Mouse (Mus musculus): ENCODE measurements around the gene Dock9. TPM values are rescaled to one million over a fixed set of nuclear protein-coding genes. Genes with fewer than 3 reads are reported as not detected.
"Not testable (repeated sequence)": the region's sequence is repeated elsewhere in the genome, so short reads cannot be mapped to it uniquely, and the experiment has no call there.

Dock9 gene
- polyA plus RNA-seq, 1 experiment from 2014 or later: 9.7 TPM

GRCm38 (mm10) chr14:121696429-121697118 is 101.1 kb downstream of the Dock9 start:
- H3K4me1 ChIP-seq: peaks cover 33% of the 10 kb centered on the region
- no peaks in the 10 kb centered on the region for H3K9me3 ChIP-seq (replicated peaks)
- H3K4me2 ChIP-seq: peak overlapping the region; percentile 57
- no peak overlapping the region for H3K27ac ChIP-seq (replicated peaks)
- no peak for ATAC-seq (ENCODE audit: low FRiP score)
- H3K4me3 ChIP-seq (replicated peaks): peak overlapping the region; percentile 31; the same call in 1 of the 2 replicates
- no peaks in the 10 kb centered on the region for H3K27me3 ChIP-seq (replicated peaks)
- H3K36me3 ChIP-seq: no peaks in the 10 kb centered on the region
- H3K9ac ChIP-seq (replicated peaks): no peak overlapping the region
- WGBS: 62% methylated on average over 8 of the region's 8 CpGs

- Histone ChIP-seq H3K4me1 (peaks cover 33% of the 10 kb centered on the region), H3K9me3 (replicated peaks) (no peaks in the 10 kb centered on the region), H3K27me3 (replicated peaks) (no peaks in the 10 kb centered on the region), H3K27ac (replicated peaks) (no peak overlapping the region), H3K9ac (replicated peaks) (no peak overlapping the region), H3K4me3 (replicated peaks) (no peak overlapping the region), H3K36me3 (no peaks in the 10 kb centered on the region), H3K4me2 (no peak overlapping the region)
- no peak for ATAC-seq (ENCODE audit: low FRiP score)
- 85% methylated on average over 3 of the region's 3 CpGs for WGBS
These were observed 102.9 kb downstream of the Dock9 start for GRCm38 (mm10) chr14:121694706-121695105.

GRCm38 (mm10) chr14:121693991-121694594 is 103.5 kb downstream of the Dock9 start:
- H3K4me3 ChIP-seq (replicated peaks): no peak overlapping the region
- H3K4me1 ChIP-seq: peaks cover 33% of the 10 kb centered on the region
- no peaks in the 10 kb centered on the region for H3K27me3 ChIP-seq (replicated peaks)
- no peak overlapping the region for H3K9ac ChIP-seq (replicated peaks)
- WGBS: 92% methylated on average over 11 of the region's 11 CpGs
- no peaks in the 10 kb centered on the region for H3K9me3 ChIP-seq (replicated peaks)
- no peak for ATAC-seq (ENCODE audit: low FRiP score)
- no peak overlapping the region for H3K27ac ChIP-seq (replicated peaks)
- H3K36me3 ChIP-seq: no peaks in the 10 kb centered on the region
- H3K4me2 ChIP-seq: no peak overlapping the region

- not testable (repeated sequence) for H3K9ac ChIP-seq (replicated peaks); ATAC-seq (ENCODE audit: low FRiP score); H3K4me3 ChIP-seq (replicated peaks); H3K27ac ChIP-seq (replicated peaks); H3K9me3 ChIP-seq (replicated peaks); H3K4me1 ChIP-seq; H3K4me2 ChIP-seq; H3K27me3 ChIP-seq (replicated peaks); H3K36me3 ChIP-seq
- 70% methylated on average over 5 of the region's 5 CpGs for WGBS
These were observed 108.0 kb downstream of the Dock9 start for GRCm38 (mm10) chr14:121689649-121690048.

GRCm38 (mm10) chr14:121688175-121688574 is 109.5 kb downstream of the Dock9 start:
- no peaks in the 10 kb centered on the region for H3K9me3 ChIP-seq (replicated peaks)
- no peak overlapping the region for H3K9ac ChIP-seq (replicated peaks)
- peaks cover 8% of the 10 kb centered on the region; the same call in 1 of the 2 replicates for H3K4me1 ChIP-seq
- H3K27me3 ChIP-seq (replicated peaks): no peaks in the 10 kb centered on the region
- no peak overlapping the region for H3K4me3 ChIP-seq (replicated peaks)
- H3K27ac ChIP-seq (replicated peaks): no peak overlapping the region
- 41% methylated on average over 1 of the region's 1 CpGs for WGBS
- H3K4me2 ChIP-seq: no peak overlapping the region
- ATAC-seq (ENCODE audit: low FRiP score): no peak
- H3K36me3 ChIP-seq: no peaks in the 10 kb centered on the region

- Histone ChIP-seq H3K4me1 (peaks cover 8% of the 10 kb centered on the region; the same call in 1 of the 2 replicates), H3K27me3 (replicated peaks) (no peaks in the 10 kb centered on the region), H3K36me3 (no peaks in the 10 kb centered on the region), H3K9ac (replicated peaks) (no peak overlapping the region), H3K27ac (replicated peaks) (no peak overlapping the region), H3K4me3 (replicated peaks) (no peak overlapping the region), H3K9me3 (replicated peaks) (no peaks in the 10 kb centered on the region), H3K4me2 (no peak overlapping the region)
- no peak for ATAC-seq (ENCODE audit: low FRiP score)
- 79% methylated on average over 7 of the region's 7 CpGs for WGBS
These were observed 110.4 kb downstream of the Dock9 start for GRCm38 (mm10) chr14:121687274-121687673.

- H3K27me3 ChIP-seq (replicated peaks): no peaks in the 10 kb centered on the region
- WGBS: 88% methylated on average over 5 of the region's 5 CpGs
- no peak overlapping the region for H3K27ac ChIP-seq (replicated peaks)
- no peaks in the 10 kb centered on the region for H3K9me3 ChIP-seq (replicated peaks)
- peaks cover 12% of the 10 kb centered on the region; the same call in 1 of the 2 replicates for H3K4me1 ChIP-seq
- ATAC-seq (ENCODE audit: low FRiP score): no peak
- no peak overlapping the region for H3K4me3 ChIP-seq (replicated peaks)
- H3K4me2 ChIP-seq: no peak overlapping the region
- H3K36me3 ChIP-seq: no peaks in the 10 kb centered on the region
- no peak overlapping the region for H3K9ac ChIP-seq (replicated peaks)
These were observed 118.7 kb downstream of the Dock9 start for GRCm38 (mm10) chr14:121678913-121679312.

- WGBS: 61% methylated on average over 10 of the region's 10 CpGs
- H3K4me3 ChIP-seq (replicated peaks): no peak overlapping the region
These were observed 119.2 kb downstream of the Dock9 start for GRCm38 (mm10) chr14:121678445-121678844.

GRCm38 (mm10) chr14:121676596-121677330 is 120.9 kb downstream of the Dock9 start:
- Histone ChIP-seq H3K9me3 (replicated peaks) (no peaks in the 10 kb centered on the region), H3K4me1 (peaks cover 12% of the 10 kb centered on the region; the same call in 1 of the 2 replicates), H3K4me3 (replicated peaks) (no peak overlapping the region), H3K9ac (replicated peaks) (no peak overlapping the region), H3K36me3 (0 out of 2 replicates have a peak, but pooled peaks cover 3% of the 10 kb centered on the region), H3K4me2 (no peak overlapping the region), H3K27ac (replicated peaks) (no peak overlapping the region), H3K27me3 (replicated peaks) (no peaks in the 10 kb centered on the region)
- WGBS: 92% methylated on average over 11 of the region's 11 CpGs
- no peak for ATAC-seq (ENCODE audit: low FRiP score)

More at GRCm38 (mm10) chr14:121678445-121678844, 119.2 kb downstream of the Dock9 start:
- Histone ChIP-seq H3K36me3 (no peaks in the 10 kb centered on the region), H3K9me3 (replicated peaks) (no peaks in the 10 kb centered on the region), H3K27ac (replicated peaks) (no peak overlapping the region), H3K4me1 (peaks cover 12% of the 10 kb centered on the region; the same call in 1 of the 2 replicates), H3K27me3 (replicated peaks) (no peaks in the 10 kb centered on the region), H3K9ac (replicated peaks) (no peak overlapping the region), H3K4me2 (no peak overlapping the region)
- no peak for ATAC-seq (ENCODE audit: low FRiP score)

GRCm38 (mm10) chr14:121676121-121676591 is 121.5 kb downstream of the Dock9 start:
- Histone ChIP-seq H3K36me3 (0 out of 2 replicates have a peak, but pooled peaks cover 3% of the 10 kb centered on the region), H3K9me3 (replicated peaks) (no peaks in the 10 kb centered on the region), H3K27me3 (replicated peaks) (no peaks in the 10 kb centered on the region), H3K9ac (replicated peaks) (no peak overlapping the region), H3K4me2 (no peak overlapping the region), H3K4me1 (peaks cover 12% of the 10 kb centered on the region; the same call in 1 of the 2 replicates), H3K4me3 (replicated peaks) (no peak overlapping the region), H3K27ac (replicated peaks) (no peak overlapping the region)
- no peak for ATAC-seq (ENCODE audit: low FRiP score)

- WGBS: 53% methylated on average over 6 of the region's 6 CpGs
- no peak overlapping the region for H3K4me3 ChIP-seq (replicated peaks)
- no peak overlapping the region for H3K9ac ChIP-seq (replicated peaks)
- no peak overlapping the region for H3K27ac ChIP-seq (replicated peaks)
- 0 out of 2 replicates have a peak, but pooled peaks cover 3% of the 10 kb centered on the region for H3K36me3 ChIP-seq
- H3K4me2 ChIP-seq: no peak overlapping the region
- H3K27me3 ChIP-seq (replicated peaks): no peaks in the 10 kb centered on the region
- no peak for ATAC-seq (ENCODE audit: low FRiP score)
- no peaks in the 10 kb centered on the region for H3K9me3 ChIP-seq (replicated peaks)
- peaks cover 12% of the 10 kb centered on the region; the same call in 1 of the 2 replicates for H3K4me1 ChIP-seq
These were observed 122.1 kb downstream of the Dock9 start for GRCm38 (mm10) chr14:121675579-121675978.
